Mouse (Mus musculus) macrophage (primary cell): ENCODE measurements around the gene Rpain. TPM values are rescaled to one million over a fixed set of nuclear protein-coding genes. Genes with fewer than 3 reads are reported as not detected.

ENCODE experiments used
- H3K27ac ChIP-seq: fragments of 350-480 bp; formaldehyde crosslinking; 2 replicates; pipeline ENCODE4 v1.9.0; 2021
- H3K36me3 ChIP-seq: fragments of 350-480 bp; formaldehyde crosslinking; 2 replicates; pipeline ENCODE4 v1.9.0; 2021; ENCODE audit errors: inconsistent target
- H3K4me3 ChIP-seq: fragments of 350-480 bp; formaldehyde crosslinking; 2 replicates; pipeline ENCODE4 v1.9.0; 2021; ENCODE audit errors: inconsistent target
- H3K79me2 ChIP-seq: fragments of 350-480 bp; formaldehyde crosslinking; 2 replicates; pipeline ENCODE4 v1.9.0; 2021; ENCODE audit errors: inconsistent target
- WGBS: methylation state at CpG from one replicate; pipeline ENCODE4 v1.1.7; 2026; ENCODE audit warnings: inconsistent platforms; ENCODE audit not compliant: missing documents; 5-methylcytosine and 5-hydroxymethylcytosine counted together
- polyA plus RNA-seq: library from polyadenylated mRNA; stranded (reverse); fragments of 250-400 nt; gene quantifications from 3 replicates; pipeline ENCODE4 v1.2.4, GENCODE M21; 2018; ENCODE audit warnings: inconsistent platforms

Rpain gene
- polyA plus RNA-seq, 1 experiment from 2014 or later = 23.6 TPM

DNA sequence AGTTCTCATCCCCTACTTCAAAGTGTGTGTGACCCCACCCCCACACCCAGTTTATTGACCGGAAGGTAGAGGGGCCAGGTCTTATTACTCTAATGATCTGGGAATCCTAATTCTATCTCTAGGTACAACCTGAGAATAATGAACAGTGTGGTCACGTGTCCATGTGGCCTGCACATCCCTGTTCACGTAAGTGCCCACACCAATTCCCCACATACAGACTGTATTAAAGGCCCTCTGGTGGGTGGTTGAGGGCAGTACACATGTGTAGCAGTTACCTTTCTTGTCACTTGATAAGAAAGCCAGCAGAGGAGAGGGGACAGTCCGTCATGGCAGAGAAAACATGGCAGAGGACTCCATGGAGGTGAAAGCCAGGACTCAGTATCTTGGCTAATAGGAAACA lies 3.9 kb downstream of the Rpain start:
- peaks cover 59% of the 10 kb centered on the region for H3K36me3 ChIP-seq
- no peak overlapping the region for H3K4me3 ChIP-seq
- no peak overlapping the region for H3K27ac ChIP-seq
- H3K79me2 ChIP-seq = peaks cover 18% of the 10 kb centered on the region
- 87% methylated on average over 4 of the region's 4 CpGs for WGBS

DNA sequence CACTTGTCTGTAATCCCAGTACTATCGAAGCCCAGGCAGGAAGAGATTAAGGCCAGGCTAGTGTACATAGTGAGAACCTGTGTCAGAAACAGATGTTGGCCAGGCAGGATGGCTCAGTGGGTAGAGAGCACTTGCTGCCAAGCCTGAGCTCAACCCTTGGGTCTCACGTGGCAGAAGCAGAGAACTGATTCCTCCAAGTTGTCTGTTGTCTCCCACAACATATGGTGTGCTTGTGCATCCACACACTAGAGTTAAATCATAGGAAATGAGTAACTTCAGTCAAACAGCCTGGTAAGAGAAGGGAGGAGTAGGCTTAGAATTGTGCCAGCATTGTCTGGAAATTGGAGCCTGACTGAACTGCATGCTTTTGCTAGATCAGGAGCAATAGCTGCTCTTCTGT lies 5.2 kb downstream of the Rpain start:
- Histone ChIP-seq H3K4me3 (no peak overlapping the region), H3K79me2 (peaks cover 10% of the 10 kb centered on the region), H3K27ac (no peak overlapping the region), H3K36me3 (peaks cover 59% of the 10 kb centered on the region)
- 92% methylated on average over 2 of the region's 2 CpGs for WGBS

DNA sequence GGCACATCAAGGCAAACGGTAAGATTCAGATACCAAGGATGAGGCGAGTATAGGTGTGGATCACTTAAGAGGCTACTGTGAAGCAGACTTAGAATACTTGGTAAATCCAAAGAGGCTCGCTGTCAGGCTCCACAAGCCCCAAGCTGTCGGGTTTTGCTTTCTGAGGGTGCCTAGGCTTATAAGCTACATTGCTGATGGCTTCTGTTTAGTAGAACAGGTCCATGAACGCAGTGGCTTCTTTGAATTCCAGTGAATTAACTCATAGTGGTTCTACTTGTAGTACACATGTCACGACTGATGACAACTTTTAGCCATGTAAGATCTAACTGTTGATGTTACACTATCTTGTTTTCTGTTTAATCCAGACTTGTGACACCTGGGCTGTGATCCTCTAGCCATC lies 7.3 kb downstream of the Rpain start:
- Histone ChIP-seq H3K36me3 (peaks cover 59% of the 10 kb centered on the region), H3K79me2 (peaks cover 17% of the 10 kb centered on the region), H3K4me3 (no peak overlapping the region), H3K27ac (no peak overlapping the region)
- WGBS = 89% methylated on average over 6 of the region's 6 CpGs

DNA sequence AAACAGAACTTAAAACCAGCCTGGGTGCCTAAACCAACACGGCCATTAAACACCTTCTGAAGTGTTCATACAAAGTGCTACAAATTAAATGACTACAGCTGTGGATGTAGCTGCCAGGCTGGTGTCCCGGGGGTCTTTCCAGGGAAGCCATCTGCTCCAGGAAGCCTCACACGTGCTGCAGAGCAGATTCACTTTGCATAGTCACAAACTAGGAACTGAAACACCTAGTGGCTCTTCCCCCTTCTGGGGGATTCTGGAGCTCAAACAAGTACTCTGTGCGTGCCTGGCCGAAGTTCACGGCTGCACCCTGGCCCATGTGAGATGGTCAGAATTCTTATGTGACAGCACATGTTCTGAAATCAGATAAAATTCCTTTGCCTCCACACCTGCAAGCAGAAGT lies 10.2 kb downstream of the Rpain start:
- 53% methylated on average over 6 of the region's 6 CpGs for WGBS
- no peak overlapping the region for H3K4me3 ChIP-seq
- no peak overlapping the region for H3K27ac ChIP-seq
- H3K79me2 ChIP-seq = peaks cover 19% of the 10 kb centered on the region
- H3K36me3 ChIP-seq = peaks cover 31% of the 10 kb centered on the region

DNA sequence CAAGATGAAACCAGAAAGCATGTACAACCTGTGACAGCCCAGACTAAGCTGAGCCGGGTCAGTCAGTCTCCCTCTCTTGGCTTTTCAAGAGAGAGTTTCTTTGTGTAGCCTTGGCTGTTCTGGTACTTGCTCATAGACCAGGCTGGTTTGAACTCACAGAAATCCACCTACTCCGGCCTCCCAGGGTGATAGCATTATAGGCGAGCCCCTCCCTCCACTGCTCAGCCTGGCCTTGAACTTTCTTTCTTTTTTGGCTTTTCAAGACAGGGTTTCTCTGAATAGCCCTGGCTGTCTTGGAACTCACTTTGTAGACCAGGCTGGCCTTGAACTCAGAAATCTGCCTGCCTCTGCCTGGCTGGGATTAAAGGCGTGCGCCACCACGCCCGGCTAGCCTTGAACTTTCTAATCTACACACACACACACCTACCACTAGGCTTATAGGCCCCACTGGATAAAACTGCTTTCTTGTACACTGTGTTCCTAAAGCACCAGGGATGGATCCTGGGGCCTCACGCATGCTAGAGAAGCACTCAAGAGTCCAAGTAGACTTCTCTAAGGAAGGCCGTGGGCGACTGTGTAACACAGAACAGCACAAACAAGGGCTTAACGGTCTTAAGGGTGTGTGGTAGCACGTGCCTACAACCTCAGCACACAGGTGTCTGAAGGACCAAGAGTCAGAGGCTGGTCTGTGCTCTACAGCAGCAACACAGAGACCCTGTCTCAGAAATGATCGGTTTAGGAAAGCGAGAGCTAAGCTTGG lies 10.9 kb downstream of the Rpain start:
- H3K27ac ChIP-seq = no peak overlapping the region

DNA sequence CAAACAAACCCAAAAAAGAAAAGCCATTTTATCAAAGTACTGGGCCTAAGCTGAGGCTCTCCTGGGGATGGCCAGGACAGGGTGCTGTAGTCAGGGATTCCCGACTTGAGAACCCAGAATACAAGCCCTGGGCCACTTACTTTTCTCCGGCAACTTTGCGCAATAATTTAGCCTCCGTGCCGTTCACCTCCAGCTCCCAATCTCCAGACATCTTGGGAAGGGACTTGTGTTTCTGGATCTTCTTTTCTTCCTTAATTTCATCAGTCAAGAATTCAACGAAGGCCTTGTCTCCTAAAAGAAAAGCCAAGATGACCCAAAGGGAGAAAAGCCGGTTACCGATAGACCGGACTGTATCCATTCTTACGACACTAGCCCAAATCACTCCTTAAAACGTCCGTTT lies 12.0 kb downstream of the Rpain start:
- peaks cover 31% of the 10 kb centered on the region for H3K36me3 ChIP-seq
- H3K79me2 ChIP-seq = peaks cover 19% of the 10 kb centered on the region
- H3K27ac ChIP-seq = peak overlapping the region; percentile 21
- 7% methylated on average over 12 of the region's 12 CpGs for WGBS
- peak overlapping the region; percentile 71 for H3K4me3 ChIP-seq

More for the DNA sequence above, 10.9 kb downstream of the Rpain start:
- H3K36me3 ChIP-seq = peaks cover 31% of the 10 kb centered on the region
- H3K79me2 ChIP-seq = peaks cover 19% of the 10 kb centered on the region
- no peak overlapping the region for H3K4me3 ChIP-seq
- 95% methylated on average over 14 of the region's 14 CpGs for WGBS

DNA sequence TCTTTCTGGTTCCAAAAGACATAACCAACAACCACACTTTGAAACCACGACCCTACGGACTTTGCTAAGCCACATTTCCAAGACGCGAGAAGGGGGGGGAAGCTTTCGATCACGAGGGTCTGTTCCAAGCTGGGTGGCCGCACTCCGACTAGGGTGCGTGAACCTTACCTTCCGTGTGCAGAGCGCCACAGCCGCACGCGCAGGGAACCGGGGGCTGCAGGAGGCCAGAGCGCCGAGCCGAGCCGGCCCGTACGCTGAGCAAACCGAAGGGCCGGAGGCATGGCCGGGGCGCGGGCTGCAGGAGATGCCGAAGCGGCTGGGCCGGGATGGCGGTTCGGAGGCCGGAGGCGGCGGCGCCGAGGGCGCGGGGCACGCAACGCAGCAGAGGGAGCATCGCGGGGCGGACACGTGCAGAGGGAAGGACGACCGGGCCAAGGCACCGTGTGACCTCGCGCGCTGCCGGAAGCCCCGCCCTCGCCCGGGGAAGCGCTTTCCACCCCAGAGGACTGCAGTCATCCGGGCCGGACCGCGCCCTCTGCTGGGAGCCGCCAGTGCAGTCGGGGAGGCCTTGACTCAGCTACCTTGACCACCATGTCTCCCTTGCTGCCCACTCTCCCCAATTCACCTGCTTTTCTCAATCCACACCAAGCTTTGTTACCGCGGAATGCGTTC lies 12.7 kb downstream of the Rpain start, which contains the start of gene C1qbp:
C1qbp (minus strand) TSS at position 470 of the 672 bp plus-strand sequence.
- H3K27ac ChIP-seq = peak within 1 kb of the TSS; percentile 21
- peaks cover 19% of the 10 kb centered on the region for H3K79me2 ChIP-seq
- under 1% methylated on average over 56 of the region's 64 CpGs for WGBS
- peaks cover 31% of the 10 kb centered on the region for H3K36me3 ChIP-seq
- peak within 1 kb of the TSS; percentile 71 for H3K4me3 ChIP-seq

DNA sequence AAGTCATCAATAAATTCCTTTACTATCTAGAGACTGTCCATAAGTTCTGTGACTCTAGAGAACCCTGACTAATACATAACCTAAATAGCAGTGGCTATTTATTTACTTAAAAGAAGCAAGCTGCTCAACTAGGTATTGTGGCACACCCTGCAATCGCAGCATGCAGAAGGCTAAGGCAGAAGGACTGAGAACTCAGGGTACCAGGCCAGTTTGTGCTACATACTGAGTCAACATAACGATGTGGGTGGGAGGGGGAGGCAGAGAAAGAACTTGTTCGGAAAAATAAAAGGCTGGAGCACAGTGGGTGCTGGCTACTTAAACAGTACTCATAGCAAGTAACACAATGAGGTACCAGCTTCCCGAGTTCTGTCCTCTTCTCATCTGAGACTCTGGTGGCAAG lies 31.2 kb downstream of the Rpain start:
- Histone ChIP-seq H3K4me3 (no peak overlapping the region), H3K27ac (no peak overlapping the region), H3K36me3 (peaks cover 28% of the 10 kb centered on the region), H3K79me2 (peaks cover 36% of the 10 kb centered on the region)
- WGBS = 81% methylated on average over 4 of the region's 4 CpGs

DNA sequence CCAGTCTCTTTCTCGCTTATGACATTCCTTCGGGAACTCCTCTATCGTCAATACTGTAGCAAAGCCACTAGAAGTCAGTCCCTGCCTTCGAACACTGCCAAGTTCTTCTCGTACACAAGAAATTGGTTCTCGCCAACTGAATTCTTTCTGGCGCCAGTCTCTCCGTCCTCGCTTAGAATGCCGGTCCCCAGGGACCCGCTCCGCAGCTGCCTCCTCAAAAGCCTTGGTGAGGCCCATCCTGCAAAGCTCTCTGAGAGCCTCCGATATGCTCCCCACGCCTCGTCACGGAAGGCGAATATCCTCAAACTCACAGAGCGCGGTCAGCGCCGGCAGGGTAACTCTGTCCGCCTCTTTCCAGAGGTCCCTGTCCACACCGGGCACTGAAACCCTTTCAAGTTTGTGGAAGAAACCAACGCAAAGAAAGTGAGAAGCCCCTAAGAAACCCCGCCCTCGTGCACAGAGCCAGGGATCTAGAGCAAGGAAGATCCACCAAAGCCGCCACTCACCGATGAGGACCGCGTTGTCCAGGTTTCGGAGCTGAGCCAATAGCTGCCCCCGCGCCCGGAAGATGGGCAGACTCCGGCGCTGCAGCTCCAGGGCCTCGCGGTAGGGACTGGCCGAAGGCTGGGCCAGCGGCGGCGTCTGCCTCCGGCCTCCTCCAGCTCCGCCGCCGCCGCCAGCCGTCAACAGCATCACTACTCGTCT lies 33.8 kb downstream of the Rpain start:
- peaks cover 17% of the 10 kb centered on the region; the same call in 1 of the 2 replicates for H3K36me3 ChIP-seq
- H3K79me2 ChIP-seq = peaks cover 36% of the 10 kb centered on the region
- H3K27ac ChIP-seq = peak overlapping the region; percentile 41
- peak overlapping the region; percentile 88 for H3K4me3 ChIP-seq
- under 1% methylated on average over 45 of the region's 49 CpGs for WGBS

DNA sequence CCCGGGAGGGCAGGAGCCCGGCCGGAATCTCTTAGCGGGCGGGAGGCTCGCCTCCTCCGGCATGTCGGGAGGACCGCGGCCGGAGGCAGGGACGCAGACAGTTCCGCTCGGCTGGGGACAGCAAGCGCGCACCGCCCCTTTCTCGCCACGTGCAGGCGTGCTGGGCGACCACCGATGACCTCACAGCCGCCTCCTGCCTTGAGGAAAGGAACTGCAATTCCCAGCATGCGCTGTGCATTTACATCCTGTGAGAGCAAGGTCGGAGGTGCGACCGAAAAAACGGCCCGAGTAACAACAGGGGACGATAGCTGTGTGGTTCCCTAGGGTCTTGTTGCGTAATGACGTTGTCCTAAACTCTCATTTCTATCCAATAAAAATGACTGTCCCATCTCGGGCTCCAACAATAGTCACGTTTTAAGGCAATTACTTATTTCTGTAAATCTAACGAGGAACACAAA lies 34.3 kb downstream of the Rpain start, which contains the start of gene Dhx33:
Dhx33 (minus strand) TSS at position 122 of the 458 bp plus-strand sequence.
- H3K79me2 ChIP-seq = peaks cover 36% of the 10 kb centered on the region
- H3K36me3 ChIP-seq = peaks cover 13% of the 10 kb centered on the region; the same call in 1 of the 2 replicates
- peak within 1 kb of the TSS; percentile 41 for H3K27ac ChIP-seq
- H3K4me3 ChIP-seq = peak within 1 kb of the TSS; percentile 88
- 1% methylated on average over 35 of the region's 35 CpGs for WGBS

DNA sequence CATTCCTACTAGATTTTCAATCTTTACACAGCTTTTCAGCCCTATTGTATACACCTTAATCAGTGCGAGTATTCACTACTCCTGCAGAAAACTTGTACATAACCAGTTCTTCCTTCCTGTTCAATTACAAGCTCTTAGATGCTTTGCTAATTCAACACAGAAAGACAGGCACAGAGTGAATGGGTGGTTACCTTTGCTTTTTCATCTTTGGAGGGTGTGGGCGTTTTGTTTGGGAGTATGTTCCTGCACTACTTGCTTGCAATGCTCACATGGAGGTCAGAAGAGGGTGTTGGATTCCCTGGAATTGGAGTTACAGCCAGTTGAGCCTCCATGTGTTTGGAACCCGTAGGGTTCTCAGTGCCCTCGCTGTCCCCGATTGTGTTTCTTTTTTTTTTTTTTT lies 35.0 kb downstream of the Rpain start:
- peaks cover 34% of the 10 kb centered on the region for H3K79me2 ChIP-seq
- 21% methylated on average over 2 of the region's 5 CpGs for WGBS
- no peak overlapping the region for H3K27ac ChIP-seq
- H3K4me3 ChIP-seq = peak overlapping the region; percentile 28; the same call in 1 of the 2 replicates
- peaks cover 13% of the 10 kb centered on the region for H3K36me3 ChIP-seq

DNA sequence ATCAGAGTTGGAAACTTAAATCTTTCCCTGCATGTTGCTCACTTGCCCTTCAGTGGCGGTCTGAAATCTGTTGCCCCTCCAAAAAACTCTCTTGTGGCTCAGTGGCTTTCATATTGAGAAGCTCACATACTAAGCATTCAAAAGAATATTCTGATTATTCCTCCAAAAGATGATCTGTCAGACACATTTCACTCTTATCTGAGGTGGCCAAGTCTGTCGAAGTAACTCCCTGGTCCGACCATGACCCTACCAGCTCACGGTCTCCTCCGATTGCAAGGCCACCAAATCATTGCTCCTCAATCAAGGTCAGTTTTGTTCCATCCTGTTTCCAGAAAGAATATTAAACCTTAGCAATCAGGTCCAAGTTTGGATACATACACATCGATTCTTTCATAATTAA lies 37.0 kb downstream of the Rpain start:
- peaks cover 17% of the 10 kb centered on the region for H3K79me2 ChIP-seq
- no peak overlapping the region for H3K4me3 ChIP-seq
- H3K27ac ChIP-seq = no peak overlapping the region
- WGBS = 97% methylated on average over 6 of the region's 6 CpGs
- H3K36me3 ChIP-seq = peaks cover 29% of the 10 kb centered on the region

DNA sequence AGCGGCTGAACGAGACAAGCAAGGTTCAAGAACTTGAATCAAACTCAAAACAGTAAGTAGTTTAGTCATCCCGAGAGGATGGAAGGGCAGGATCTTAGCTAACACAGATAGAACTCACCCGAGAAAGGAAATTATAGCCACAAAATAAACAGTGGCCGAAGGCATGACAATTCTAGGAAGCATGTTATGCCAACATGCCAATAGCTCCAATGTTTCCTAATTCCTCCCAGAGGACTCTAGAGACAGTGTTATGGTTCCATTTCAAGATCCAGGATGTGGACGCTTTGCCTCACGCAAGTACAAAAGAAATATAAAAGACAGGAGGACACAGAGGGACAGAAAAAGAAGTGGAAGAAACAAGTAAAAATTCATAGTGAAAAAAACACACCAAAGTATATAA lies 37.8 kb downstream of the Rpain start:
- Histone ChIP-seq H3K36me3 (peaks cover 37% of the 10 kb centered on the region), H3K4me3 (no peak overlapping the region), H3K79me2 (peaks cover 9% of the 10 kb centered on the region), H3K27ac (peak overlapping the region; percentile 13; the same call in 1 of the 2 replicates)
- WGBS = 85% methylated on average over 7 of the region's 7 CpGs

DNA sequence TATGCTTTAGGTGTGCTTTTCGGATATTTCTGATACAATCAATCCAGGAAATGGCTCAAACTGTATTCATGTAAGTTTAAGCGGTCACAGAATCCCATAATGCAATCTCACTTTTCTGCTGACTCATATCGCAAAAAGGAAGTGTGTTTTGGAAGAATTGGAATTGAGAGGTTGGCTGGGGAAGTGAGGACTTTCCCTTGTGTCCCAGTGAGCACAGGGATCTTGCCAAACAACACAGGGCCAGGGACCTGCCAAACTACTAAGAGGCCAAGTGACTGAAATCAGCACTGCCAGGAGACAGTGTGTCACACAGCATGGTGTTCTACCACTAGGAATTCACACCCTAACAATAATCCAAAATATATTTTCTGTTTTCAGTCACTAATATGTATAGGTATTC lies 38.3 kb downstream of the Rpain start:
- H3K36me3 ChIP-seq = peaks cover 39% of the 10 kb centered on the region
- WGBS = 43% methylated on average over 3 of the region's 3 CpGs
- peak overlapping the region; percentile 13; the same call in 1 of the 2 replicates for H3K27ac ChIP-seq
- H3K79me2 ChIP-seq = peaks cover 5% of the 10 kb centered on the region
- H3K4me3 ChIP-seq = no peak overlapping the region
